Mouse (Mus musculus): ENCODE measurements at regions not wholly inside any gene's neighbourhood (a gene's known extent, or its start where the extent isn't known, plus 50 kb on each side); places are given as distances from the start of the nearest gene placed in this dataset.

DNA sequence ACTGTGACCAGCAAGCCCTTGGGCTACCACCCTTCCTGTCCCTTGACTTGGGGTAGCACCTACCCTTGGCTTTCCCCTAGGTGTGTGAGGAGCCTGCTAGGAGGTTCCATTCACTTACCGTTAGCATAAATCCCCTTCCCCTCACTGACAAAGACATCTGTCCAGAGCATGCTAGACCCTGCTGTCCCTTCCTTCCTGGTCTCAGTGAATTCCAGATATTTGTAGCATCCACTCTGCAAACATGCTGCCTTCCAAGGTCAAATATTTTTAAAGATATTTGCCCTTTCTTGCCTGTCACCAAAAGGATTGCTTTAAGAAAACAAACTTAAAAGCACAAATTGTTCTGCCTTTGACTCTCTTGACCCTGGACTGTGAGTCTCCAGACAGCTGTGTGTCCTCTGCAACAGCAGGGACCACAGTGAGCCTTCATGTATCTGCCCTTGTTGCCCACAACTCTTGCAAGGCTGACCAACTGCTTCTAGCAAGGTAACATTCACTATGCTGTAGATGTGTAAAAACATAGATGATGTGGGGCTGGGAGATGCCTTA lies 173.4 kb upstream of the Agap1 start:
- Histone ChIP-seq H3K4me2 (replicated peaks; ENCODE audit: low read depth, low read length) (no peak overlapping the region), H3K9ac (replicated peaks; ENCODE audit: low read depth) (no peak overlapping the region), H3K27me3 (replicated peaks; ENCODE audit: insufficient read depth, low read length) (no peaks in the 10 kb centered on the region), H3K36me3 (ENCODE audit: insufficient read depth, low read length) (no peaks in the 10 kb centered on the region), H3K4me3 (ENCODE audit: low read depth, low read length) (no peak overlapping the region), H3K27ac (ENCODE audit: low read length) (peak overlapping the region; percentile 65), H3K4me1 (ENCODE audit: insufficient read depth, low read depth, low read length) (no peaks in the 10 kb centered on the region), H3K9me3 (ENCODE audit: low read length) (no peaks in the 10 kb centered on the region)
- TF ChIP-seq CTCF (IDR thresholded peaks at IDR 0.05) = no peak
- peak; percentile 97 for TF ChIP-seq EP300 (IDR thresholded peaks at IDR 0.05)
- 28% methylated on average over 1 of the region's 1 CpGs for WGBS
- peak; percentile 91 for ATAC-seq
- DNase-seq (ENCODE audit: low spot score) = peak; percentile 83

DNA sequence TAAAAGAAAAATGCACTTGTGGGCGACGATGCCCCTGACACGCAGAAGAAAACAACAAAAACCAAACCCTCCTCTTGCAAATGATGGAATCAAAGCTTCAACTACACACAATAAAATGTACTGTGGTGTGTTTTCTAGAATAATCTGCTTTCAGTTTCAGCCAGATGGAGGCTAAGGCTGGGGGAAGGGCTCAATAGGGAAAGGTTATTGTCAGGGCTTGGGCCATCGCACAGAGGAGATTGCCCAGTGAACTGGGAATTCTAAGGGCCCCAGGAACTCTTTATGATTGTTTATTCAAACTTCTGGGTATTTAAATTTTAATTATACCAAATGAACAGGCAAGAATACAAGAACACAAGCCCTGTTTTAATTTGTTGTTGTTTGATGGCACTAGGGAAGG lies 169.6 kb upstream of the Agap1 start:
- no peak for TF ChIP-seq EP300 (IDR thresholded peaks at IDR 0.05)
- TF ChIP-seq CTCF (IDR thresholded peaks at IDR 0.05) = no peak
- Histone ChIP-seq H3K27me3 (replicated peaks; ENCODE audit: insufficient read depth, low read length) (no peaks in the 10 kb centered on the region), H3K36me3 (ENCODE audit: insufficient read depth, low read length) (no peaks in the 10 kb centered on the region), H3K9ac (replicated peaks; ENCODE audit: low read depth) (no peak overlapping the region), H3K4me2 (replicated peaks; ENCODE audit: low read depth, low read length) (no peak overlapping the region), H3K27ac (ENCODE audit: low read length) (no peak overlapping the region), H3K4me1 (ENCODE audit: insufficient read depth, low read depth, low read length) (no peaks in the 10 kb centered on the region), H3K4me3 (ENCODE audit: low read depth, low read length) (no peak overlapping the region), H3K9me3 (ENCODE audit: low read length) (no peaks in the 10 kb centered on the region)
- ATAC-seq (no peak), DNase-seq (ENCODE audit: low spot score) (no peak)
- WGBS = 82% methylated on average over 4 of the region's 4 CpGs

DNA sequence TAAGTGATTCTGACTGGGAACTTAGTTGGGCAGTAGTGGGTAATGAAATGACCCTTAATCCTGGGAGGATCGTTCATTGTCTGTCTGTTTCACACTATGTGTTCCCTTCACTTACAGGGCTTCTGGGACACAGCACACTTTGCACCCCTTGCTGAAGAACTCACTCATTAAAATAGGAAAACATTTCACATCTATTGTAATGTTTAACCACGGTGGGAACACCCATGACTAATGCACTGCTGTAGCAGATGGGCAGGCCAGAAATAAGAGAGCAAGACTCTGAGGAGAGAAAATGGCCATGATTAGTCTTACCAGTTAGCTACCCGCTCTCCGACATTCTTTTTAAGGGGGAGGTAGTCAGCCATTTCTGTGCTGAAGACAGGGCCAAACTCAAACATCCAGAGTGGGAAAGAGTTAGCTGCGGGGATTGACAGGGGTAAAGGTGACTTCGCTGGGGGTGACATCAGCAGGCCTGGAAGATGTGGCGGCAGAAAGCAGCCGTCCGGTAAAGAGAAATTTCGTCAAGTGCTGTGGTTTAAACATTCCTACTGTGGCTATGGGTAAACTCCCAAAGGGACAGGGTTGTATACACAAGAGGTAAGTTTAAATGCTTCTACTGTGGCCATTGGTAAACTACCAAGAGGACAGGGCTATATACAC lies 167.3 kb upstream of the Agap1 start:
- no peaks in the 10 kb centered on the region for H3K27me3 ChIP-seq (replicated peaks; ENCODE audit: insufficient read depth, low read length)
- no peak overlapping the region for H3K9ac ChIP-seq (replicated peaks; ENCODE audit: low read depth)
- no peak overlapping the region for H3K4me2 ChIP-seq (replicated peaks; ENCODE audit: low read depth, low read length)
- no peak overlapping the region for H3K27ac ChIP-seq (ENCODE audit: low read length)
- H3K9me3 ChIP-seq (ENCODE audit: low read length) = no peaks in the 10 kb centered on the region
- no peak for DNase-seq (ENCODE audit: low spot score)
- ATAC-seq = no peak
- H3K4me1 ChIP-seq (ENCODE audit: insufficient read depth, low read depth, low read length) = no peaks in the 10 kb centered on the region
- H3K36me3 ChIP-seq (ENCODE audit: insufficient read depth, low read length) = no peaks in the 10 kb centered on the region
- WGBS = 80% methylated on average over 10 of the region's 10 CpGs
- no peak overlapping the region for H3K4me3 ChIP-seq (ENCODE audit: low read depth, low read length)
- TF ChIP-seq CTCF (IDR thresholded peaks at IDR 0.05) (no peak), EP300 (IDR thresholded peaks at IDR 0.05) (no peak)

- ATAC-seq (no peak), DNase-seq (ENCODE audit: low spot score) (no peak)
- Histone ChIP-seq H3K9ac (replicated peaks; ENCODE audit: low read depth) (no peak overlapping the region), H3K9me3 (ENCODE audit: low read length) (no peaks in the 10 kb centered on the region), H3K4me1 (ENCODE audit: insufficient read depth, low read depth, low read length) (no peaks in the 10 kb centered on the region), H3K36me3 (ENCODE audit: insufficient read depth, low read length) (no peaks in the 10 kb centered on the region), H3K27ac (ENCODE audit: low read length) (no peak overlapping the region), H3K4me3 (ENCODE audit: low read depth, low read length) (no peak overlapping the region), H3K27me3 (replicated peaks; ENCODE audit: insufficient read depth, low read length) (no peaks in the 10 kb centered on the region), H3K4me2 (replicated peaks; ENCODE audit: low read depth, low read length) (no peak overlapping the region)
- TF ChIP-seq CTCF (IDR thresholded peaks at IDR 0.05) (no peak), EP300 (IDR thresholded peaks at IDR 0.05) (no peak)
These were observed 166.6 kb upstream of the Agap1 start for GRCm38 (mm10) chr1:89288001-89288400.

DNA sequence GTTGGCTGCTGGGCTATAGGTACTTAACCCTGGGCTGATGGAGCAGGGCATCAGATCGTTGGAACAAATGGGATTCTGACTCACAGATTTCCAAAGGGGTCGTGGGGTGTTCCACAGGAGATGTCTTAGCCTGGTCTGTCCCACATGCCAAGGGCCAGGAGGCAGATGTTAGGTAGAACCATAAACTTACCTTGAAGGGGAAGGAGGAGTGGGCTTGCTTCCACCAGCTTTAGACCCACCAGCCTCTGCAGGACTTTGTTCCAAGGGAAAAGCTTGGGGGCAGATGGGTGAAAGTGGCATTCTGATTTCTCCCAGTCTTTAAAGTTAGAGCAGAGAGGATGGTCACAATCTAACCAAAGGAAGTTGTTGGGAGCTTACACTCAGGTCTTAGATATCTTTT lies 165.7 kb upstream of the Agap1 start:
- H3K27me3 ChIP-seq (replicated peaks; ENCODE audit: insufficient read depth, low read length) = no peaks in the 10 kb centered on the region
- TF ChIP-seq EP300 (IDR thresholded peaks at IDR 0.05) (no peak), CTCF (IDR thresholded peaks at IDR 0.05) (no peak)

DNA sequence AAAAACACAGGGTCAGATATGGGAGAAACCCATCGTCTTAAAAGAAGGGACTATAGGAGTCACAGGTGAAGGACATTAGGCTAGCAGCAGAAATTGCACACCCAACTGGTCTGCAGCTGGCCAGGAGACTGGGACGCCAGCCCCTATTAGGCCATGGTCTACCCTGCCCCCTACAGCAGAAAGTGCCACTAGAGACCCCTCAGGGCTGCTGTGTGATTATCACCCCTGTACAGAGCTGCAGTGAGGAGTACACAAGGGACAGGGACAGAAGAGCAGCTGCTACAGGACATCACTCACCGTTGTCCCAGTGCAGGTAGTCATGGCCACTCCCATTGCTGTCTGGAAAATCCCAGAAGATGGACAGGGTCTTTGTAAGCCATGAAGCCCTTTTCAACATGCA lies 157.9 kb upstream of the Agap1 start:
- Histone ChIP-seq H3K4me3 (ENCODE audit: low read depth, low read length) (no peak overlapping the region), H3K27ac (ENCODE audit: low read length) (no peak overlapping the region), H3K4me1 (ENCODE audit: insufficient read depth, low read depth, low read length) (no peaks in the 10 kb centered on the region), H3K9ac (replicated peaks; ENCODE audit: low read depth) (no peak overlapping the region), H3K9me3 (ENCODE audit: low read length) (no peaks in the 10 kb centered on the region), H3K27me3 (replicated peaks; ENCODE audit: insufficient read depth, low read length) (no peaks in the 10 kb centered on the region), H3K36me3 (ENCODE audit: insufficient read depth, low read length) (no peaks in the 10 kb centered on the region), H3K4me2 (replicated peaks; ENCODE audit: low read depth, low read length) (no peak overlapping the region)
- DNase-seq (ENCODE audit: low spot score) = no peak
- no peak for TF ChIP-seq EP300 (IDR thresholded peaks at IDR 0.05)
- no peak for TF ChIP-seq CTCF (IDR thresholded peaks at IDR 0.05)
- 87% methylated on average over 3 of the region's 3 CpGs for WGBS
- no peak for ATAC-seq

More for the DNA sequence above, 165.7 kb upstream of the Agap1 start:
- H3K9me3 ChIP-seq (ENCODE audit: low read length) = no peaks in the 10 kb centered on the region
- H3K4me3 ChIP-seq (ENCODE audit: low read depth, low read length) = no peak overlapping the region
- no peak overlapping the region for H3K27ac ChIP-seq (ENCODE audit: low read length)
- no peaks in the 10 kb centered on the region for H3K4me1 ChIP-seq (ENCODE audit: insufficient read depth, low read depth, low read length)
- ATAC-seq (no peak), DNase-seq (ENCODE audit: low spot score) (no peak)
- no peak overlapping the region for H3K9ac ChIP-seq (replicated peaks; ENCODE audit: low read depth)
- 65% methylated on average over 2 of the region's 2 CpGs for WGBS
- no peak overlapping the region for H3K4me2 ChIP-seq (replicated peaks; ENCODE audit: low read depth, low read length)
- no peaks in the 10 kb centered on the region for H3K36me3 ChIP-seq (ENCODE audit: insufficient read depth, low read length)

Data from lung, postnatal 0 days (tissue).